Mouse (Mus musculus) small intestine, adult 2 months (tissue): ENCODE results near the gene Gm9817.

Experiments
- CTCF ChIP-seq: fragments of 200-500 bp; IDR thresholded peaks from 2 replicates; pipeline ENCODE4 v1.5.1; 2012; ENCODE audit warnings: low read depth, mild to moderate bottlenecking, control low read depth, inconsistent platforms, low read length, moderate library complexity, mixed read lengths; ENCODE audit not compliant: insufficient replicate concordance, insufficient read length; ENCODE audit errors: extremely low read depth
- POLR2A ChIP-seq: fragments of 200-500 bp; IDR thresholded peaks from 2 replicates; pipeline ENCODE4 v1.6.1; 2012; ENCODE audit warnings: low read depth, mild to moderate bottlenecking, control low read depth, inconsistent platforms, low read length, moderate library complexity

GRCm38 (mm10) chr13:45092816-45093215, 14.3 kb downstream of the Gm9817 start:
- TF ChIP-seq POLR2A: no peak
- TF ChIP-seq CTCF: no peak
